In the genomic region with DNA sequence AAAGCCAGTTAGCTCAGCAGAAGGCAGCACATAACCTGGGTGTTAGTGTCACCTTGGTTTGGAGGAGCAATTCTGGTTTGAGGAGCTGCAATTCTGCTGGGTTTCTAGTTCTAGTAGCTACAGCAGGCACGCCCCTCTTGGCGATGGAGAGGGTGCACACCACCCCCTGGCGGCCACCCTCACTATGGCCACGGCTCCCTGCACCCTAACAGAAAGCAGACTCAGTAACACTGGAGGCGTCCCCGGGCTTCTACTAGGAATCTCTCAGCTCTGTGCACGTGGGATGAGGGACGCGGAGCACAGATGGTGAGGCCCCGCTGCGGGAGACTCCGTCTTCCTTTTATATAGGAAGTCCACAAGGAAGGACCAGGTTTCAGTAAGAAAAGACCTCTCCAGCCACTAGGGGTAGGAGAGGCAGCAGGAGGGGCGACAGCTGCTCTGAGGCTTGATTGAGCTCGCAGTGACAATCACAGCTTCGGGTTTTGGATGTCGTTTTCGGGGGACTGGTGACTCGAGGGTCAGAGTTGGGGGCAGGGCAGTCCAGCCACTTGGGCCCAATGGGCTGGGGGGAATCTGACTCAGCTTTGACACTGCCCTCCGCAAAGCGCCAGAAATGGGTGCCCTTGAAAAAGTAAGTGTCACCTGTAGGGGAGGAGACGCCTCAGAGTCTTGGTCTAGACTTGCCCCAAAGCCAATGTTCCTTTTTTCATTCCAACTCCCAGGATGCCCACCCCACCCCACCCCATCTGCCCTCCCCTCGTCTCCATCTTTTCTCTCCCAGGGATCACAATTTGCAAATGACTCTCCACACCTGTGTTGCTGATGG, we compare ENCODE assay signal across 2 mouse cellular contexts.
TF ChIP-seq lines count a peak whose summit lies in the region.

No protein-coding gene starts in this region.

TF ChIP-seq in C2C12, 6 proteins besides CTCF, POLR2A, EP300 and RAD21:
- TF ChIP-seq MYOD1 (IDR thresholded peaks at IDR 0.05; ENCODE audit: control insufficient read depth, insufficient read length, low read depth) (no peak), MYOG (IDR thresholded peaks at IDR 0.05; ENCODE audit: control insufficient read depth, extremely low read depth, insufficient read length) (no peak)

TF ChIP-seq in myocyte, 11 proteins besides CTCF, POLR2A, EP300 and RAD21:
- TF ChIP-seq REST (IDR thresholded peaks at IDR 0.05; ENCODE audit: insufficient read depth, insufficient read length) (no peak), MYOG (IDR thresholded peaks at IDR 0.05; ENCODE audit: control insufficient read depth in 1 of 3, insufficient read depth in 1 of 3, insufficient read length in 2 of 3, low read depth in 2 of 3) (peak in 1 of 3 experiments; percentile 46), SRF (IDR thresholded peaks at IDR 0.05; ENCODE audit: control insufficient read depth, insufficient read length, low read depth) (no peak), TCF12 (IDR thresholded peaks at IDR 0.05; ENCODE audit: insufficient read depth, poor library complexity, severe bottlenecking) (no peak), MAX (IDR thresholded peaks at IDR 0.05; ENCODE audit: low read depth) (no peak), MYOD1 (IDR thresholded peaks at IDR 0.05; ENCODE audit: control insufficient read depth in 1 of 3, insufficient read length in 2 of 3, low read depth in 2 of 3) (peak in 2 of 3 experiments; percentile 24 to 25)
